Mouse (Mus musculus): ENCODE data around the gene Dapk3.

GRCm38 (mm10) chr10:81145307-81145706 lies 37.5 kb upstream of the Dapk3 start:
- TF ChIP-seq EP300 (IDR thresholded peaks at IDR 0.05; ENCODE audit: insufficient read depth, low read depth, low read length) (no peak), CTCF (IDR thresholded peaks at IDR 0.05) (no peak)

Measured in heart, adult 2 months (tissue).